Mouse (Mus musculus) lung, postnatal 10 days (tissue): ENCODE results near the gene Slc6a21.

Source experiments
- DNase-seq: peaks from one replicate; pipeline ENCODE4 v3.0.0; 2021

The Slc6a21 gene

DNA sequence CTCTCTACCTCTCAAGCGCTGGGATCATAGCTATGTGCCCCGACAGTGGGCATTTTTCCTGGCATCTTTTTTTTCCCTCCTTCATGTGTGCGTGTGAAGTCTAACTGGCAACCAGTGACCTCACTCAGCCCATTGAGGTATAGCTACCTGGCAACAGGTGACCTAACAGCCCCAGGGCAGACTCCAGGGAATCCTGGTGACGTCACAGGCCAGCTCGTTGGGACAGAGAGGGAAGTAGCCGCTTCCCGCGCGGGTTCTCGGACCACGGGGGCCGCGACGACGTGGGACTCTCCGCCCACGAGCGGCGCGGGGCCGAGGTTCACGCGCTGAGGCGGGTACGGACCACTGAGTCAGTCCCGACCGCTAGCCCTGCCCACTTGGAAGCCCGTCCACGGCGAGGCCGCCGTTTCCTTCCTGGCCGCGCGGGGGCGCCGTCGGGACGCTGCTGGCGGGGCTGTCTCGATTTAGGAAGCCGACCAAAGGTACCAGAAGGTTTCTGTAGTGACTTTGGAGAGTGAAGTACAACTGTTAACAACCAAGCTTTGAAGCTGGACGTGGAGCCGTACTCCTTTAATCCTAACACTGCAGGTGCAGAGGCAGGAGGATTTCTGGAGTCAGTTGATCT lies at the start of gene Slc6a21:
Gene Slc6a21, plus strand, starts transcription at position 378 of the 625 bp plus-strand sequence.
- DNase-seq, result peak; percentile 84

DNA sequence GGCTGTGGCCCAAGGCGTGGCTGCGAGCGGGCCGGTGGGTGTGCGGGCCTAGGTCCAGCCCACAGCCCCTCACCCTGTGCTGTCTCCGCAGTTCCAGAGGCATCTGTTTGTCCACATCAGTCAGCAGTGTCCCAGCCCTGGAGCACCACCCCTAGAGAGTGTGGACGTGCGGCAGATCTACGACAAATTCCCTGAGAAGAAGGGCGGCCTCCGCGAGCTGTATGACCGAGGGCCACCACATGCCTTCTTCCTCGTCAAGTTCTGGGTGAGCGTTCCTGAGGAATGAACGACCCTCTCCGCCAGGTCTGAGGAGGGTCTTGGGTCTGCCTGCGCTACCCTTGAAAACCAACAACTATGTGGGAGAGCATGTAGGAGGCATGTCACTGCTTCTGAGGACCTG lies 48.8 kb upstream of the Slc6a21 start:
- DNase-seq, result no peak

DNA sequence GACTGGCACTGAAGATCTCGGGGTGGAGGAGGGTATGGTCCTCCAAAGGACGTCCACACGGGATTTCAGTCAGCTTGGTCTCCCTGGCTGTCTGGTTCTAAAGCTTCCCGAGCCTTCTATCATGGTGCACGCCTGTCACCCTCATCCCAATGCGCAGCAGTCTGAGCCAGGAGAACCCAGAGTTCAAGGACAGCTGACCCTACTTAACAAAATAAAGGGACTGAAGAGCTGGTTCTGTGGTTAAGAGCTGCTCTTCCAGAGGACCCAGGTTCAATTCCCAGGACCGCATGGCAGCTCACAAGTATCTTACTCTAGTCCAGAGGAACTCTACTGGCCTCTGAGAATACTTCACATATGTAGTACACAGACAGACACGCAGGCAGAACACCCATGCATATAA lies 48.3 kb upstream of the Slc6a21 start:
- no peak for DNase-seq

DNA sequence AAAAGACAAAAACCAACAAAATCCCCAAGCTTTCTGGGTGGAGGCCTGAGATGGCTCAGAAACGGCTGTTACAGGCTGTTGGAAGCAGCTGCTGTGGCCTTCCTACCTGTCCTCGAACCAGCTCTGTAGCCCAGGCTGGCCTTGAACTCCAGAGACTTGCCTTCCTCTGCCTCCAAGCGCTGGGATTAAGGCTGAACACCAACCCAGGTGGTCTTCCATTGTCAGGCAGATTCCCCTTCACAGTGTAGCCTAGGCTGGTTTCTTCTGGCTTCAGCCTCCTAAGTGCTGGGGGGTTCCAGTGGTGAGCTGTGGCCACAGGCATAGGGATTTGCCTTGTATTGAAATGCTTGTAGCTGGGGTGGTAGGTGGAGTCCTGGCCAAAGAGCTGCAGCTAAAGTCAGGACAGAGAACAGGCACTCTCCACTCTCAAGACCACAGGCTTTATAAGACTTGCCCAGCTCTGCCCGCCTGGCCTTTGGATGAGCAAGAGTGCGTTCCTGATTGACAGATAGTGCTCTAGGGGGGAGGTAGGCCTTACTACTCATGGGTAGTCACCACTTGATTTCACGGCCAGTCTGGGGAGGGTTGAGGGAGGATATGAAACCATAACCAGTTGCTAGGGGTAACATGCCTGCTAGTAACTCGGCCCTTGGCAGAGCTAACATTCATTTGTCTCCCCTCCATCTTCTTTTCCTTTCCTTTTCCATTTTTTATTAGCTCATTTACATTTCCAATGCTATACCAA lies 47.7 kb upstream of the Slc6a21 start:
- DNase-seq, result no peak

DNA sequence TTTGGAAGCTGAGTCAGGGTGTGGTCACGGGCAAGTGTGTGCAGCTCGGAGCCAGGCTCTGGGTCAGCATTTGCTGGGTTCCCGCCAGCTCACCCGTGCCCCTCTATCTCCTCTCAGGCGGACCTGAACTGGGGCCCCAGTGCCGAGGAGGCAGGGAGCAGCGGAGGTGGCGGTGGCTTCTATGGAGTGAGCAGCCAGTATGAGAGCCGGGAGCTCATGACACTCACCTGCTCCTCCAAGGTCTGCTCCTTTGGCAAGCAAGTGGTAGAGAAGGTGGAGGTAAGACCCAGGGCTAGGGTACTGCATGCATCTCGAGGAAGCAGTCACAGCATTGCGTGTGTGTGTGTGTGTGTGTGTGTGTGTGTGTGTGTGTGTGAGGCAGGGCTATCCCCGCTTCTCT lies 46.1 kb upstream of the Slc6a21 start:
- no peak for DNase-seq

DNA sequence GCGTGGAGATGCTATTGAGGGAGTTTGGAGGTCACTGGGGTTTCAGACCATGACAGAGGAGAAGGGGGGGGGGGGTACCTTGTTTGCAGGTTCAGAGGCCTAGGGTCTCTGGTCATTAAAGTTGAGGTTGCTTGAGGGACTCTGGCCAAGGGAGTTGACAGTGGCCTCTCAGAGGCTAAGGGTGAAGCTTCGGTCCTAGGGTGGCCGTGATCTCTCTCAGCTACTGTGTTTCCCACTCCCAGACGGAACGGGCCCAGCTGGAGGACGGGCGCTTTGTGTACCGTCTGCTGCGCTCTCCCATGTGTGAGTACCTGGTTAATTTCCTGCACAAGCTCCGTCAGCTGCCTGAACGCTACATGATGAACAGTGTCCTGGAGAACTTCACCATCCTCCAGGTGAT lies 45.4 kb upstream of the Slc6a21 start:
- no peak for DNase-seq

DNA sequence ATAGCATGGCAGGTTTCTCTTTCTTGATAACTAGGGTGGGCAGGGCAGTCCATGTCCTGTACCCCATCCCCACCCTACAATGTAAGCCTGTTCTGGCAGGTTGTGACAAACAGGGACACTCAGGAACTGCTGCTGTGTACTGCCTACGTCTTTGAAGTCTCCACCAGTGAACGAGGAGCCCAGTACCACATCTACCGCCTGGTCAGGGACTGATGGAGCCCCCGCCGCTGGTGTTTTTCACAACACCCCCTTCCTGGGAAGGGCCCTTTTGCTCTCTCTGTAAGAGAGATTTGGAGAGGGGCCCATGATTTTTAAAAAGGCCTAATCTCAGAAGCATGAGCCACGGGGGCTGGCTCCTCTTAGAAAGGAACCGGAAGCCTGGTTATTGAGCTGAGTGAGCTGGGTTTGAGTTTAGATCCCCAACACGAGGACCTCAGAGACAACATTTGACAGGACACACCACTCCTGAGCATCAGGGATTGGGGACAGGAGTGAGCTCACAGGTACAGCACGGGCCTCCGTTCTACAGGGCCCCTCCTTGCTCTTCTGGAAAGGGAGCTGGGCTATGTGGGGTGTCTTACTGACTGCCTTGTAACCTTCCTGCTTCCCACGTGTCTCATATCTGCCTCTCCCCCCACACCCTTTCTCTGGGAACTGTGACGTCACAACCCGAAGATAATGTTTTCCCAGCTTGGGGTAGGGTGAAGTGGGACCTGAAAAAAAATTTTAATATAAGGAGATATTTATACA lies 44.4 kb upstream of the Slc6a21 start:
- no peak for DNase-seq

DNA sequence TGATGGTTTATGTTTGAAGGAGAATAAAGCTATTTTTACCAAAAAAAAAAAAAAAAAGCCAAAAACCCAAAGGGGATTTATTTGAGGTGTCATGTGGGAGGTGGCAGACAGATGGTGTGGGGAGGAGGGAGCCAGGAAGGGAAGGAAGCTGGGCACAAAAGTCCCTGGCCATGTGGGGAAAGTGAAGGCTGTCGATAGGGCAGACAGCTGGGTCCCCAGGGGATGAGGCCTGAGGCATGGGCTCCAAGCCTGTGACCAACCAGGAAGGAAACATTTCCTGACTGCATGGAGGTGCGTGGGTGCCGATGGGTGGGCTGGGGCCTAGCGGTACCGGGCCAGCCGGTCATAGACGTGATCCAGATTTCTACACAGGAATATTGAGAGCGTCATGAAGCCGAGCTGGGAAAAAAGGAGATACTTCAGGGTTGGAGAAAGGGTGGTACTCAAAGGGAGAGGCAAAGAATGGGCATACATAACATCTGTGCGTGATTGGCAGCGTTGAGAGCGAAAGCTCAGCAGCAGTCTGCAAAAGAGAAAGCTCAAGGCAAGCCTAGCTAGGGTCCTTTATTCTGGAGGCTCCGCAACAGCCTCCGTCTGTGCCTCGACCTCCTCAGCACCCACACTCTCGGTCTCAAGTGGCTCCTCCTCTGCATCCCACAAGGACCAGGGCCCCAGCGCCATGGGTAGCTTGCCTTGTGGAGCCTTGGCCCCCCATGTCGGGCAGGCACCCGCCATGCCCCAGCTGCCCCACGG lies 43.6 kb upstream of the Slc6a21 start:
- DNase-seq, result no peak

DNA sequence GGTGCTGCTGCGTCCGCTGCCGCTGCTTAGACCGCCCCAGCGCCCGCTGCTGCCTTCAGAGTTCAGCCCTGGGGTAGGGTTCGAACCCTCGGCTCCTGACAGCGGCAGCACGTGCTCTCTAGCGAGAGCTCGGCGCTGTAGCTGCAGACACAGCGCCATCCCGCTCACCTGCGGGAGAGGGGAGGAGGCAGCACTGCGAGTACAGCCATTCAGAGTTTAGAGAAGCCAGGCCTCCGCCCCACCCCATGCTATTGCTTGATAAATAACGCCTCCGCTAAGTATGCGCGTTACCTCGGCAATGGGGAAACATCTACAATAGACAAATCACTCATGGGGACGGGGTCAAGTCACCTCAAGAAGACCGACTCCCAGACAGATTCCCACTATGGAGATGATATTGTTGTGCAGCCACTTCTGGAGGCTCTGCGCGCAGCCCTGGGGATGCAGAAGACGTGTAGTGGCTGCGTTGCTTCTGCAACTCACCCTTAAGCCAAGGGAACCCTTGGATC lies 42.9 kb upstream of the Slc6a21 start:
- no peak for DNase-seq

DNA sequence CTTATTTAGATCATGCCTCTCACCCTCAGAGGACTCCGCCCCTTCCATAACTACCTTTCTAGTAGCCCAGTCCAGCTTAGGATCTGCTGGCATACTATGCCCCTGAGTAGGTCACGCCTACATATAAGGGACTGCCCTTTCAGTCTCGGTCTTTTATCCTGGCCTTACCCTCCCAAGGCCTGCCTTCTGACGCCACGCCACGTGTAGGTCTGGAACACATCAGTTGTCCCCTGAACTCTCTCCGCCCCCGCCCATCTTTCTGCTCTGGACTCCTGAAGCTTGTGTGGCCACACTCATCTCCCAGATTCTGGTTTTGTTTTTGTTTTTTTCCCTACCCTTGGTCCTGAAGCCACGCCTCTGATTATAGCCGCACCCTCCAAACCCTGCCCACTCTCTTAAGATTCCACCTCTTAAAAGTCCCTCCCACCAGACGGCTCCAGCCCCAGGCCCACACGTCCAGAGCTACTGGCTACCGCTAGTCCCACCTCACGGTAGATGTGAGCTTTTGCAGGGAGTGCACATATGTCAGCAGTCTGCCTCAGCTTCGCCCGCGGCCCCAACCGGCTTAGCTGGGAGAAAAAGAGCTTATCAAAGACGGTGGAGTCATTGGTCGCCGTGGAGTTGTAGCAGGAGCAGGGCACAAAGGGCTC lies 42.3 kb upstream of the Slc6a21 start:
- DNase-seq, result peak; percentile 74

DNA sequence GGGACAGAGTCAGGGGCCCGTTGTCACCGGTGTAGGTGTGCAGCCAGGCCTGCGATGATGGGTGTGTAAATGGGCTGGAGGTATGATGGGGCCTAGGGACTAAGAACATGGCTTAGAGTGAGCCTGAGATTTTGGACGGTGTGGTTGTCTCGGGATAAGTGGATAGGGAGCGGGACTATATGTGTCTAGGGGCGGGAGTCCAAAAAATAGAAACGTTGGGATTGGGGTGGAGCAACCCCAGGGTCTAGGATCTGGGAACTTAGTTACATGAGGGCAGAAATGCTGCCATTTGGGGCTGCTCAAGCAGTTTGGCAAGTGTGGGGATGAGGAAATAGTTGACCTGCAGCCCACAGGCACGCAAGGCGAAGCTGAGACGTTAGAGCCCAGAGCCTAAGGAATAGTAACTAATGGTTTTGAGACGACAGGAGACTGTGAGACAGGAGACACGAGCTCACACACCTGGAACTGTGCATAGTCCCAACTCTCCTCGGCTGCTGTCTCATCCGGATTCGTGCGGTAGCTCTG lies 41.6 kb upstream of the Slc6a21 start:
- no peak for DNase-seq

DNA sequence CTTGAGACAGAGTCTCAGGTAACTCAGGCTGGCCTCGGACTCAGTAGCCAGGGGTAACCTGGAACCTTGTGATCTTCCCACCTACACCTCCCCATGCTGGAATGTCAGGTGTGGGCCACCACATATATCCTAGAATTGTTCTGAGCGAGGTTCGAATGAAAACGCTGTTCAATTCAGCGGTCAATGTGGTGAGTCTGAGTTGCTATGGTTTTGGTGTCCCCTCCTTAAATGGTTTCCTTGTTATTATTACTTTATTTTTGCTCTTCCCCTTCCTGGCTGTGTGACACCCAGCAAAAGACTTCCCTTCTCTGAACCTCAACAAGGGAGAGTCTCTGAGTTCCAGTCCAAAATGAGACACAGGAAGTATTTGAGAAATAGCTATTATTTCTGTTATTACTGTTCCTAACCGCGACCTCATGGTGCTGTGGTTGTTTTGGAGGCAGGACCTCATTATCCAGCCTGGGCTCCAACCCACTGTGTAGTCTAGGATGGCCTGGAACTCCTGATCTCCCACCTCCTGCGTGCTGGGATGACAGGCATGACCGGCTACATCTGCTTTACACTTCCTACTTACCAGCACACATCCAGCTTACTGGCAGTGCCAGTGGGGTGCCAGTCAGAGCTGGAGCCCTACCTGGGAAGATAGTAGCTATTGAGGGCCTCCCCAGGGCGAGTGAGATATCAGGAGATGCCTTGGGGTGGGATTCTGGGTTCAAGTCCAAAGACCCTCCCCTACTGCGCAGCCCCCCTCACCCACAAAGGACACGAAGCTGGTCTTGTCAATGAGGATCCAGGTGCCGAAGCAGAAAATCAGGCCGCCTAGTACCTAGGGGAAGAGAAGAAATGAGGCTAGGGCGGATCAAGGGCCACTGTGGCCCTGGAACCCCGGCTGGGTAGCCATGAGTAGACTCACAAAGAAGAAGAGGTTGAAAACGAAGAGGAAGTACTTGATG lies 39.3 kb upstream of the Slc6a21 start:
- DNase-seq, result no peak

DNA sequence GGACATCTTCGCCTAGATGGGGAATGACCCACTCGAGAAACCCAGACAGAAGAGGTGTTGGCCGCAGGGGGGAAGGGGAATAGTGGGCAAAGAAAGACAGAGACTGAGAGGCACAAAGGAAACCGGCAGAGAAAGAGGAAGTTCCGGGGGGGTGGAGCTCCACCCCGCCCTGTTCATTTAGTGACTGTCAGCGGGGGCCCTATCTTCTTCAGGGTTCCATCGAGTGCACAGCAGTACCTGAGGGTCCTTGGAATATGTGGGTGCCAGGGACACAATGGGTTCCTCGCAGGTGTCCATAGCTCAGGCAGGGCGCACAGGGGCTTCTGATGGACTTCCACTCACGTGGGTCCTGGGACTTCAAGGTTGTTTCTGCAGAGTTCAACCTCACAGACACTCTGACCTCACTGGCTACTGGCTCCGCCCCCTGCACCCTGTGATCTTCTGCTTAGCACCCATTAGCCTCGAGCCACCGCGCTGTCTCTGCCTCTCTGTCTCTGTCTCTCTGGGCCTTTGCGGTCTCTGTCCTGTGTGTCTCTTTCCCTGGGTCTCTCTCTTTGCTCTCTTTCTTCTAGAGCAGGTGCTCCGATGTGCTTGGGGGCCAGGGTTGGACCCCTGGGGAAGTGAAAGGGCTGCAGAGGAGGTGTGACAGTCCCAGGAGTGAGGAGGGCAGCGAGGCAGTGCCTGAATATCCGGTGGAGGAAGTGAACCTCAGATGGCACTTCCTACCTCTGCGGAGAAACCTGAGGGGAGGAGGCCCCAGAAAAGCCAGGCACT lies 38.4 kb upstream of the Slc6a21 start, which contains the start of gene Cd37:
Gene Cd37, minus strand, starts transcription at position 393 of the 774 bp plus-strand sequence.
- DNase-seq, result peak; percentile 39

DNA sequence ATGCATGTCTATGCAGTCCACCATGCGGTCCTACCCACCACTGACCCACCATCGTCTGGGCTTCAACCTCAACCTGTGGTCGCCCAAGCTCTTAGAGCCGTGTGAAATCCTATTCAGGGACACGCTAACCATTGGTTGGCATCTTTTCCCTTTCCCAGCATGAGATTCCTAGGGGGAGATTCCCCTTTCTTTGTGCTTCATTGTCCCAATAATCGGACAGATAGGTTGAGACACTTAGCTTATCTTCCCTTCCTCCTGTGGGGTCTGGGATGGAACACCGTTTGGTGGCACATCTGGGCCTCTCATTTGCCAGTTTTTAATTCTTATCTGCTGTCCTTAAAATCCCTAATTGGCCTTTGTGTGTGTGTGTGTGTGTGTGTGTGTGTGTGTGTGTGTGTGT lies 37.2 kb upstream of the Slc6a21 start:
- DNase-seq, result no peak

DNA sequence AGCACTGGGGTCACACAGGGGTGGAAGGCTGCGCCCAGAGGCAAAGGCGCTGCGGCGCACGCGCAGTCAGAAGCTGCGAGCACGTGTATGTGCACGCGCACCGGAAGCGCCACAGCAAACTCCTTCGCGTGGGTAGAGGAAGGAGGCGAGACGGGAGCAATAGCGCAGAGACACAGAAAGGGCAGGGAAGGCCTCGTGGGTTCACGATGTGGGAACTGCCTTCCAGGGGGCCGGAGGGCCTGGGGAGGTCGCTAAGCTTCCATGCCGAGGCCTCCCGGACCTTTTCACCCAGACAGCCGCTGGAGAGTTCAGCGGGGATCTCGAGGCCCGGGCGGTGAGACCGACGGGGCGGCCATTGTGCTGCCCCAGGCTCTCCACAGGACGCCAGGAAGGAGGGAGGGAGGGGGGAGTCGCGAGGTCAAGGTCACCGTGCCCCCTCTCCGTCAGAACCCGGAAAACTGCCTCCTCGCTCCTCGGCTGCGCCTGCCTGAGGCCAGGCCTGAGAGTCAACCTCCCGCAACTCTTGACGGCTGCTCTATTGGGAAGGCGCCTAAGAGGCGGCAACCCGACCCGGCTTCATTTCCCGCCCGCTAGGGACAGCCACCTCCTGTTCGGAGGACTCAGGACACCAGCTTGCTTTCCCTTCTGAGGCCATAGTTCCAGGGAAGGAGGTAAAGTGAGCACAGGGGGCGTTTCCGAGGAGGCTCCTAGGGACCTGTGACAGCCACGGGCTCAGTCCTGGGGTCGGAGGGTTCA lies 36.5 kb upstream of the Slc6a21 start, which contains the start of gene Slc6a16:
Gene Slc6a16, plus strand, starts transcription at position 453 of the 756 bp plus-strand sequence.
- DNase-seq, result peak; percentile 42

DNA sequence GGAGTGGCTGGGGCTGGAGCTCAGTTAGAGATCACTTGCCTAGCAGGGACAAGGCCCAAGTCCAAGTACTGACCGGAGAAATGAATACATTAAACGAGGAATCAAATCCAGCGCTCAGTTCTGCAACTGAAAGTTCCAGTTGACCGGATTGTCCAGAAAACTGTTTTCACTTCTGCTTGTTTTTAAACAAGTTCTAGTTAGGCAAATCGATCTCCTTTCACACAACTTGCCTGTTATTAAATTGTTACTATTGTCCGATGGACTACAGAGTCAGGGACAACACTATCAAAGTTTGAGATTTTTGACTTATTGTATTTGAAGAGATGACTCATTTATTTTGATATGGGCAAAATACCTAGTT lies 35.9 kb upstream of the Slc6a21 start:
- DNase-seq, result no peak

DNA sequence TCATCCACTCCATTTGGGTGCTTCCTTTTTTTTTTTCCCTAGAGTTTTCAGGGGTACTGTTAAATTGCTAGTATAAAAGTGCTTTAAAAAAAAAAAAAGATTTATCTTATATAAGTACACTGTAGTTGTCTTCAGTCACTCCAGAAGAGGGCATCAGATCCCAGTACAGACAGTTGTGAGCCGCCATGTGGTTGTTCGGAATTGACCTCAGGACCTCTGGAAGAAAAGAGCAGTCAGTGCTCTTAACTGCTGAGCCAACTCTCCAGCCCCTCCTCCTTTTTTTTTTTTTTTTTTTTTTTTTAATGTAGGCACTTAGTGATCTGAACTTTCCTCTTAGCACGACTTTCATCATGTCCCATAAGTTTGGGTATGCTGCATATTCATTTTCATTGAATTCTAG lies 29.6 kb upstream of the Slc6a21 start:
- DNase-seq, result no peak

DNA sequence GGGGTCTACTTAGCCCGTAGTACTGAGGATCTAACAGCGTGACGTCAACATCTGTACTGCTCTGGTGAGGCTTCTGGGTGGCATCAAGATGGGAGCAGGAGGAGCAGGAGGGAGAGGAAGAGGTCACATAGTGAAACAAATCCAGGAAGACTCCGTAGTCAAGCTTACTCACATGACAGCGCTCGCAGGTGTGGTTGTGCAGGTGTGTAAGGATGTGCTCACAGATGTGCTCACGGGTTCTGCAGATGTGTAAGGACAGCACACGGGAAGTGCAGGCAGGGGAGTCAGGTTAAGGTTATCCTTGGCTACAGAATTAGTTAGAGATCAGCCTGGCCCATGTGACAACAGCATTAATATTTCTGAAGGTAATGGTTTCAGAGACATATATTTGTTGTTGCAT lies 23.5 kb upstream of the Slc6a21 start:
- no peak for DNase-seq

DNA sequence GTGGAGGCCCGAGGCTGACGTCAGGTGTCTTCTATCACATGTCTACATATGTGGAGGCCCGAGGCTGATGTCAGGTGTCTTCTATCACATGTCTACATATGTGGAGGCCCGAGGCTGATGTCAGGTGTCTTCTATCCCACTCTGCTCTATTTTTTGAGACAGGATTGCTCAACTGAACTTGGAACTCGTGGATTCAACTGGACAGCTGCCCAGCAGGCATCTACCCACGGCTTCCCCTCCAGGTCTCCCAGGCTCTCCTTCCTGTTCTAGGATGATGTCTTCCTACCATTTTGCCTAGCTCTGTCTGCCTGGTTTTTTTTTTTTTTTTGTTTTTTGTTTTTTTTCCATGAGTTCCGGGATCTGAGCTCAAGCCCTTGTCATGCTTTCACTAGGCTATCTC lies 21.5 kb upstream of the Slc6a21 start:
- peak; percentile 56 for DNase-seq
